Mouse (Mus musculus): ENCODE results near the gene Hs3st3a1. TPM values are rescaled to one million over a fixed set of nuclear protein-coding genes. Genes with fewer than 3 reads are reported as not detected.

Gene Hs3st3a1
- polyA plus RNA-seq, 1 experiment from 2014 or later, result 3.0 TPM

Other genes starting within 250 kb of the Hs3st3a1 start
- gene F930015N05Rik, start 1.3 kb downstream of the Hs3st3a1 start, polyA plus RNA-seq (2014; fragmentation: Nextera tagmentation; extraction: Ambion mirVana), result 1.1 and 1.6 TPM in 2 replicates